Mouse (Mus musculus) midbrain, embryonic 15.5 days (tissue): ENCODE measurements at regions not wholly inside any gene's neighbourhood (a gene's known extent, or its start where the extent isn't known, plus 50 kb on each side); places are given as distances from the start of the nearest gene placed in this dataset.

Experiments used
- ATAC-seq: fragments of 200-750 bp; cut with Nextera tagmentation; replicated peaks from 2 replicates; pipeline ENCODE4 v1.8.0; 2017; ENCODE audit warnings: moderate TSS enrichment
- H3K27ac ChIP-seq: fragments of 300-500 bp; sonication (generic); 2 replicates; pipeline ENCODE4 v1.5.1; 2015; ENCODE audit warnings: mild to moderate bottlenecking, inconsistent platforms
- H3K27me3 ChIP-seq: fragments of 300-500 bp; sonication (generic); replicated peaks from 2 replicates; pipeline ENCODE4 v1.6.1; 2015; ENCODE audit warnings: inconsistent platforms
- H3K36me3 ChIP-seq: fragments of 300-500 bp; sonication (generic); replicated peaks from 2 replicates; pipeline ENCODE4 v1.6.1; 2015; ENCODE audit warnings: inconsistent platforms
- H3K4me1 ChIP-seq: fragments of 300-500 bp; sonication (generic); 2 replicates; pipeline ENCODE4 v1.6.1; 2015; ENCODE audit warnings: inconsistent platforms
- H3K4me2 ChIP-seq: fragments of 300-500 bp; sonication (generic); 2 replicates; pipeline ENCODE4 v1.6.1; 2015; ENCODE audit warnings: inconsistent platforms, mild to moderate bottlenecking, moderate library complexity
- H3K4me3 ChIP-seq: fragments of 300-500 bp; sonication (generic); 2 replicates; pipeline ENCODE4 v1.5.1; 2015; ENCODE audit warnings: mild to moderate bottlenecking, inconsistent platforms
- H3K9ac ChIP-seq: fragments of 300-500 bp; sonication (generic); 2 replicates; pipeline ENCODE4 v1.6.1; 2015; ENCODE audit warnings: mild to moderate bottlenecking, inconsistent platforms
- H3K9me3 ChIP-seq: fragments of 300-500 bp; sonication (generic); 2 replicates; pipeline ENCODE4 v1.6.1; 2016; ENCODE audit warnings: inconsistent platforms
- WGBS: fragments of 180-500 bp; shearing (Covaris S2); methylation state at CpG from one replicate; pipeline ENCODE4 v1.1.7; 2015; ENCODE audit warnings: mixed read lengths; 5-methylcytosine and 5-hydroxymethylcytosine counted together

- H3K4me3 ChIP-seq = no peak overlapping the region
- no peaks in the 10 kb centered on the region for H3K27me3 ChIP-seq
- H3K4me2 ChIP-seq = 0 out of 2 replicates have a peak overlapping the region, but pooled peaks have one; percentile 21
- WGBS = 45% methylated on average over 14 of the region's 14 CpGs
- peak; percentile 98 for ATAC-seq
- no peak overlapping the region for H3K9ac ChIP-seq
- H3K36me3 ChIP-seq = no peaks in the 10 kb centered on the region
- H3K27ac ChIP-seq = no peak overlapping the region
- peaks cover 2% of the 10 kb centered on the region; the same call in 1 of the 2 replicates for H3K4me1 ChIP-seq
- H3K9me3 ChIP-seq = no peaks in the 10 kb centered on the region
Measured at GRCm38 (mm10) chr9:6668001-6668969, 398.6 kb upstream of the Ddi1 start.

DNA sequence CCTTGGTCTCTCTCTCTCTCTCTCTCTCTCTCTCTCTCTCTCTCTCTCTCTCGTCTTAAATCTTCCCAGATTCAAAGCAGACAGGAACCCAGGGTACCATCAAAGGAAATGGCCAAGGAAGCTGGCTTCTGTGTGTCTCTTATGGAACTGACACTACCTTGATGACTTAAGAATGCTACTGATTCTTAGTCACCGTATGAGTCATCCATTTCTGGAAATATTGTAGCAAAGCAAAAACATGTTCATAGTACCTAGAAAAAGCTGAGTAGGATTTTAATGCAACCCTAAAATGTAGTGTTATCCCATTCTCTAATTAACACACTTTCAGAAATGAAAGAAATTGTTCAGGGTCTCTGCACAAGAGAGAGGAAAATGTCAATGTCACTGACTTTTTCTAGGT is 396.0 kb upstream of the Ddi1 start:
- H3K9ac ChIP-seq = no peak overlapping the region
- ATAC-seq = no peak
- H3K4me1 ChIP-seq = peaks cover 2% of the 10 kb centered on the region; the same call in 1 of the 2 replicates
- no peak overlapping the region for H3K4me2 ChIP-seq
- no peaks in the 10 kb centered on the region for H3K9me3 ChIP-seq
- no peaks in the 10 kb centered on the region for H3K36me3 ChIP-seq
- no peak overlapping the region for H3K27ac ChIP-seq
- WGBS = 67% methylated on average over 2 of the region's 2 CpGs
- no peaks in the 10 kb centered on the region for H3K27me3 ChIP-seq
- H3K4me3 ChIP-seq = no peak overlapping the region

- Histone ChIP-seq H3K27ac (no peak overlapping the region), H3K36me3 (no peaks in the 10 kb centered on the region), H3K4me1 (no peaks in the 10 kb centered on the region), H3K27me3 (no peaks in the 10 kb centered on the region), H3K4me2 (no peak overlapping the region), H3K9me3 (no peaks in the 10 kb centered on the region), H3K9ac (no peak overlapping the region), H3K4me3 (no peak overlapping the region)
- WGBS = 85% methylated on average over 4 of the region's 4 CpGs
- peak; percentile 56; the same call in 1 of the 2 replicates for ATAC-seq
Measured at GRCm38 (mm10) chr9:6652267-6652994, 382.8 kb upstream of the Ddi1 start.

GRCm38 (mm10) chr9:6651572-6652236 is 382.1 kb upstream of the Ddi1 start:
- H3K36me3 ChIP-seq = no peaks in the 10 kb centered on the region
- no peaks in the 10 kb centered on the region for H3K9me3 ChIP-seq
- whole genome bisulfite sequencing = 77% methylated on average over 6 of the region's 6 CpGs
- no peak overlapping the region for H3K27ac ChIP-seq
- ATAC-seq = peak; percentile 73
- no peaks in the 10 kb centered on the region for H3K4me1 ChIP-seq
- no peak overlapping the region for H3K4me2 ChIP-seq
- no peak overlapping the region for H3K4me3 ChIP-seq
- H3K27me3 ChIP-seq = no peaks in the 10 kb centered on the region
- H3K9ac ChIP-seq = no peak overlapping the region

GRCm38 (mm10) chr9:6645796-6646309 is 376.2 kb upstream of the Ddi1 start:
- H3K4me2 ChIP-seq = no peak overlapping the region
- no peaks in the 10 kb centered on the region for H3K27me3 ChIP-seq
- no peaks in the 10 kb centered on the region for H3K4me1 ChIP-seq
- no peaks in the 10 kb centered on the region for H3K9me3 ChIP-seq
- no peaks in the 10 kb centered on the region for H3K36me3 ChIP-seq
- H3K27ac ChIP-seq = no peak overlapping the region
- WGBS = 80% methylated on average over 3 of the region's 3 CpGs
- no peak overlapping the region for H3K4me3 ChIP-seq
- H3K9ac ChIP-seq = no peak overlapping the region
- ATAC-seq = no peak

- Histone ChIP-seq H3K4me2 (no peak overlapping the region), H3K27me3 (no peaks in the 10 kb centered on the region), H3K4me1 (no peaks in the 10 kb centered on the region), H3K27ac (no peak overlapping the region), H3K9me3 (no peaks in the 10 kb centered on the region), H3K36me3 (no peaks in the 10 kb centered on the region), H3K9ac (no peak overlapping the region), H3K4me3 (no peak overlapping the region)
- ATAC-seq = no peak
- 68% methylated on average over 2 of the region's 2 CpGs for WGBS
Measured at GRCm38 (mm10) chr9:6645321-6645720, 375.7 kb upstream of the Ddi1 start.

DNA sequence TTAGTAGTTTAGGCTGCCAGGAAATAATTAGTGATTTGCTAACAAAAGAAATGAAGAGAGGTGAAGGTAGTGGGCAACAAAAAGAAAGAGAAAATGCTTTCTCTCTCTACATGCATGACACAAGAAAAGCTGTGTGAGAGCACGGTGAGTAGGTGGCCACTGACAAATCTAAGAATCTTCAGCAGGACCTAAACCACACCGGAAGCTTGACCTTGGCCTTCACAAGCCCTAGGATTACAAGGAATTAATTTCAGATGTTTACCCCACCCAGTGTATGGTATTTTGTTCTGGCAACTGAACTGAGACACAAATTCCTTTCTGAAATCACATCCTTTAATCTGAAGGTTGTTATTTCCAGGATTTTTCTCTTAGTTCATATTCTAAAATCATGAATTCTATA is 347.5 kb upstream of the Ddi1 start:
- Histone ChIP-seq H3K4me3 (no peak overlapping the region), H3K27me3 (no peaks in the 10 kb centered on the region), H3K4me2 (no peak overlapping the region), H3K9ac (no peak overlapping the region), H3K27ac (no peak overlapping the region), H3K36me3 (no peaks in the 10 kb centered on the region), H3K9me3 (no peaks in the 10 kb centered on the region), H3K4me1 (no peaks in the 10 kb centered on the region)
- no peak for ATAC-seq
- WGBS = 82% methylated on average over 2 of the region's 2 CpGs

DNA sequence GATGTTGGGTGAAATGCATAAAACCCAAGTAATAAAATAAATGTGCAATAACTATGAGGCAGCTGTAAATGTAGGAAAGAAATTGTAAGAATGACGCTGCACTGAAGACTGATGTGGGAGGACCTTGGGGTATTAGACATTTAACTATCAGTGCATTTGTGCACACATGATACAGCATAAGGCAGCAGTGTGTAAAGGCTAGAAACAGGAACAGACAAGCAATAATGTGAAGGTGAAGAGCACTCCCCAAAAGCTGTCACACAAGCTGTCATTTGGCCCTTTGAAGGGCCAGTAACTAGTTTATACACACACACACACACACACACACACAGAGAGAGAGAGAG is 339.6 kb upstream of the Ddi1 start:
- no peak overlapping the region for H3K9ac ChIP-seq
- ATAC-seq = no peak
- H3K4me1 ChIP-seq = no peaks in the 10 kb centered on the region
- H3K4me3 ChIP-seq = no peak overlapping the region
- H3K4me2 ChIP-seq = no peak overlapping the region
- WGBS = 86% methylated on average over 1 of the region's 1 CpGs
- H3K27ac ChIP-seq = no peak overlapping the region
- no peaks in the 10 kb centered on the region for H3K27me3 ChIP-seq
- H3K9me3 ChIP-seq = no peaks in the 10 kb centered on the region
- no peaks in the 10 kb centered on the region for H3K36me3 ChIP-seq

DNA sequence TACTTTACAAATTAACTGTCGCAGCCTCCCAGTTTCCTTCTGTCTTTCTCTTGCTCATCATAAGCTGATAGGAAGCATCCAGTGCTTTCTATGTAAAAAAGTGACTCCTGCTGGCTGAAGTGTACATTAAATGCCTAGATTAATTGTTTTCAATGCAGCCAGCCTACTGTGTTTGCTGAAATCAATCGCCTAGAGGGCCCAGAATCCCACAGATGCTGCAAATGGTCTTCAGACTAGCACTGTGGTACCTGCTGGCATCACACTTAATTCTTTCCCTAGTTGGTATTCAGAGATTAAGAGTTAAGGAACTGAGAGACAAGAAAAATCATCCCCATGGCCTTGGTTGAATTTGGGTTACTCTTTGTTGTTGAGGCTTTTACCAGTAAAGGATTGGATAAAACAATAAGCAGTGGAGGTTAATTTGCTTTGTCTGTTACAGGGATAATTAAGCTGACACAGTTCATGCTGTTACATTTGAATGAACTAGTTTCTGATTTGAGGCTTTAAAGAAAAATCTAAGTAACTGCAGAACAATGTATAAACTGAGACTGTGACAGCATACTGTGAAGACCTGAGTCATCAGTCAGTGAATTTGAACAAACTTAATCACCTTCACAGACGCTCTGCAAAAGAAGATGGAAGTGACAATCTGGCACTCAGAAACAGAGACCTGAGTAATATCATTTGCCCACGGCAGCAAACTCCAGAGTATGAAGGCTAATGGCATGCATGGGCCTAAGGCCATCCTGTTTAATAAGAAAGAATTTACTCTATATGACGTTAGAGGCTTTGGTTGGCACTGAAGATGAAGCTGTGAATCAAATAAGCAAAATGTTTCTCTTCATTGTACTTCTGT is 339.0 kb upstream of the Ddi1 start:
- Histone ChIP-seq H3K9ac (no peak overlapping the region), H3K27ac (no peak overlapping the region), H3K4me3 (no peak overlapping the region), H3K4me2 (no peak overlapping the region), H3K9me3 (no peaks in the 10 kb centered on the region), H3K4me1 (no peaks in the 10 kb centered on the region), H3K36me3 (no peaks in the 10 kb centered on the region), H3K27me3 (no peaks in the 10 kb centered on the region)
- 45% methylated on average over 5 of the region's 5 CpGs for WGBS
- ATAC-seq = 0 out of 2 replicates have a peak, but pooled peaks have one; percentile 50
